Mouse (Mus musculus): ENCODE data around the gene Asna1.

Gene Asna1

GRCm38 (mm10) chr8:84974543-84975142 lies 50.4 kb downstream of the Asna1 start:
- DNase-seq (ENCODE audit: low spot score in 2 of 2): no peak

DNA sequence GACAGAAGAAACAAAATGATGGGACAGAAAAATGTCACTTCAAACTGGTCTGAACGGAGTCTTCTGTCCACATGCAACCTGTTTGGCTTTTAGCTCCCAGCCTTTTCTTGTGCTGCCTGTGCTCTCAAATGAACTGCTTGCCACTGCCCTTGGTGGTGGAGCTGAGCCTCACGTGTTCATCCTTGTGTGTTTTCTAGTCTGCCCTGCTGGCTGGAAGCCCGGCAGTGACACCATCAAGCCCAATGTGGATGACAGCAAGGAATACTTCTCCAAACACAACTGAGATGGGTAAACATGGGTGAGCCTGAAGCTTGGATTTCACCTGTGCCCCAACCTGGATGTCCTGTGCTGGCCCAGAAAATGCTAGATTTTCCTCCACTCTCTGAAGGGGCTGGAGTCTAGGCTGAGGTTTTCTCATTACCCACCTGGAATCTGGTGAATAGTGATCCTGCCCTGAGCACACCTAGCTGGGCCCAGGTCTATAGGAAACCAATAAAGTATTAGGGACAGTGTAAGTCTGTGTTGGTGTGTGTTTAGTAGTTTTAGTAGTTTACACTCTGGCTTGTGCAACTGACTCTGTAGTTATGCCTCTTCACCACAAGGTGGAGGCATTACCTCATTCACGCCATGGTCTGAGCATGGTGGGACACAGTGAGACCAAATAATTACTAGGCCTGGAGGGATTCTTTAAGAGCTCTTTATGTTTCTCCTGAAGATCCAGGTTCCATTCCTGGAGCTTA lies 51.1 kb downstream of the Asna1 start:
- DNase-seq (ENCODE audit: low spot score in 2 of 2): peak in 1 of 2 experiments; percentile 57

GRCm38 (mm10) chr8:84973079-84973478 lies 52.0 kb downstream of the Asna1 start:
- no peak for DNase-seq (ENCODE audit: low spot score in 2 of 2)

- no peak for DNase-seq (ENCODE audit: low spot score in 2 of 2)
Measured at GRCm38 (mm10) chr8:84970913-84971312, 54.2 kb downstream of the Asna1 start.

DNA sequence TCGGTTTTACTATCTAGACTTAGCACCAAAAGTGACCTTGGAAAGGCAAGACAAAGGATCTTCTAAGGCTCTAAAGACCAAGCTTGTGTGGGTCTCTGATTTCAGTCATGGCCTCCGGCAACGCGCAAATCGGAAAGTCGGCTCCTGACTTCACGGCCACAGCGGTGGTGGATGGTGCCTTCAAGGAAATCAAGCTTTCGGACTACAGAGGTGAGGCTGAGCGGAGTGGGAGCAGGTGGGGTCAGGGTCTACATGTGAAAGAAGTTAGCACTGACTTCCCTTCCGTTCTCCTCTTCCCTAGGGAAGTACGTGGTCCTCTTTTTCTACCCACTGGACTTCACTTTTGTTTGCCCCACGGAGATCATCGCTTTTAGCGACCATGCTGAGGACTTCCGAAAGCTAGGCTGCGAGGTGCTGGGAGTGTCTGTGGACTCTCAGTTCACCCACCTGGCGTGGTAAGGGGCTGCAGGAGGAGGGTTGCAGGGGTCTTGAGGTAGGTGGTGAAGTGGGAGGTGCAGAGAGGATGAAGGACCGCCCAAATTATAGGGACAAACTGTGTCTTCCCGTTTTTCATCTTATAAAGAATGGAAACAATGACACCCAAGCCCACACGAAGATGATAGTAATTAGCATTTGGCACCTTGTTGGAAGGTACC lies 54.8 kb downstream of the Asna1 start:
- no peak for DNase-seq (ENCODE audit: low spot score in 2 of 2)

DNA sequence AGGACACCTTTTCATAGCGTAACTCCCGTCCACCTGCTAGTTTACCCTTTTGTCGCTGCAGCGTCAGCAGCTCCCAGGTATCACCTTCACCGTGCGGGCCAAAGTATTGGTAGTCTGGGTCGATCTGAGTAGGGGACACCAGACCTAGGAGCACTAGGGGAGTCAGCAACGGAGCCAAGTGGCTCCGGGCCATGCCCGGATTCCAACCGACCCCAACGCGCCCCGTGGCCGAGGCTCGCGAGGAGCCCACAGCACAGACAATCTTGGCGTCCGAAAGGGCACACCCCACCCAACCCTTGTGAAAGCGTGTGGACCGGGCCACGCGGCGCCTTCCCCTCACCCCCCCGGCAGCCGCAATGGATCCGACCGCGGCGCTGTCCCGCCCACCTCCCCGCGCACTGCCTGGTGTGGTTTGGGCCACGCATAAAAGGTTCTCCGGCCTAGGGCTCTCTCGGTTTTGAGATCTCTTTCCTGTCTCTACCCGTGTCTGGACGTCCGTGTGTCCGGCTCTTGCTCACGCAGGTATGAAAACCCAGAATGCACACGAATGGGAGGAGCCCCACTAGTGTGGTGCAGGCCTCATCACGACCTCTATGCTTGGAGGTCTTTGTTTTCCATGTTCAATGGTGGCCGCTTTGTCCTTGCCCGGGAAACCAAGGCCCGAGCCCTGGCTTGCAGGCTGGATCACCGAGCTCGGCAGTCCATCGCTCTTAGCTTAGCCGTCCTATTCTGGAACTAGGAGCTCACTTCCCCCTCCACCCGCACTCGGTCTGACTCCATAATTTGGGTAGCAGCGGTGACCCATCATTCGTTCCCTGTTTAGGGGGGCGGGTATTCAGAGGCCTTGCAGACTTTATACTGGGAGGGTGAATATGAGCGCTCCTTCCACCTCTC lies 55.6 kb downstream of the Asna1 start, which contains the start of the genes Gm49661, Prdx2 and Rnaseh2a:
TSS of gene Gm49661 (minus strand) at position 193 of the 894 bp plus-strand sequence.
TSS of gene Prdx2 (plus strand) at position 347 of the 894 bp plus-strand sequence.
TSS of gene Rnaseh2a (minus strand) at position 527 of the 894 bp plus-strand sequence.
- peak in 1 of 2 experiments; percentile 54 for DNase-seq (ENCODE audit: low spot score in 2 of 2)

DNA sequence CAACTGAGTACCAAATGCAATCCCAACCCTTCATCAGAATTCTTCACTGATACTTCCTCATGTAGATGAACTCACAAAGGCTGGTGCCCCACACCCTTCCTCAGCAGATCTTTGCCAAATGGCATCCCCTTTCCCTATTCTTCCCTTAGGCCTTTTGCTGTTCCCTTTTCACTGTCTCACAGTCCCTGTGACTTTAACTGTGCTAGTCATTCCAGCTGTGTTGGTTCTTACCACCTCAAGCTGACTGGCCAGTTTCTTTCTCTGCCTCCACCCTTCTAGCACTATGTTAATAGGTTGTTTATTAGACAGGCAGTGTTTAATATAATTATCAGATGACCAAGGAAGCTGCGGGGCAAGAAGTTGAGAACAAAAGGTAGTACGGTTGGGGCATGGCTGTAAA lies 56.4 kb downstream of the Asna1 start:
- no peak for DNase-seq (ENCODE audit: low spot score in 2 of 2)
